Mouse (Mus musculus) kidney, embryonic 16.5 days (tissue): Measurements from ENCODE around the gene Ak4. TPM values are rescaled to one million over a fixed set of nuclear protein-coding genes. Genes with fewer than 3 reads are reported as not detected.

Experiments
- ATAC-seq: fragments of 200-750 bp; cut with Nextera tagmentation; 2 replicates; pipeline ENCODE4 v1.8.0; 2017; ENCODE audit warnings: moderate TSS enrichment; ENCODE audit not compliant: low FRiP score, low TSS enrichment
- H3K27ac ChIP-seq: fragments of 300-500 bp; sonication (generic); 2 replicates; pipeline ENCODE4 v1.5.1; 2014; ENCODE audit warnings: low read length
- H3K27me3 ChIP-seq: fragments of 300-500 bp; sonication (generic); 2 replicates; pipeline ENCODE4 v1.6.1; 2014; ENCODE audit warnings: low read length, control low read depth, mixed read lengths; ENCODE audit not compliant: insufficient read depth
- H3K36me3 ChIP-seq: fragments of 300-500 bp; sonication (generic); 2 replicates; pipeline ENCODE4 v1.6.1; 2014; ENCODE audit warnings: low read length, control low read depth, mixed read lengths; ENCODE audit not compliant: insufficient read depth
- H3K4me1 ChIP-seq: fragments of 300-500 bp; sonication (generic); 2 replicates; pipeline ENCODE4 v1.6.1; 2014; ENCODE audit warnings: low read length, control low read depth, mixed read lengths; ENCODE audit not compliant: insufficient read depth
- H3K4me2 ChIP-seq: fragments of 300-500 bp; sonication (generic); replicated peaks from 2 replicates; pipeline ENCODE4 v1.6.1; 2014; ENCODE audit warnings: low read depth, low read length
- H3K4me3 ChIP-seq: fragments of 300-500 bp; sonication (generic); 2 replicates; pipeline ENCODE4 v1.5.1; 2014; ENCODE audit warnings: mild to moderate bottlenecking, low read length
- H3K9ac ChIP-seq: fragments of 300-500 bp; sonication (generic); replicated peaks from 2 replicates; pipeline ENCODE4 v1.6.1; 2014; ENCODE audit warnings: low read length
- H3K9me3 ChIP-seq: fragments of 300-500 bp; sonication (generic); 2 replicates; pipeline ENCODE4 v1.6.1; 2016; ENCODE audit warnings: low read length, control low read depth
- WGBS: fragments of 180-500 bp; shearing (Covaris S2); extraction: QIAGEN DNeasy Blood & Tissue Kit; methylation state at CpG from one replicate; pipeline ENCODE4 v1.1.7; 2014; 5-methylcytosine and 5-hydroxymethylcytosine counted together
- polyA plus RNA-seq: library from polyadenylated mRNA; unstranded; fragments of >200 nt; fragmentation: Nextera tagmentation; extraction: Ambion mirVana; gene quantifications from 2 replicates; pipeline ENCODE4 v1.2.1, GENCODE M21; 2015

The Ak4 gene
- polyA plus RNA-seq, 1 experiment from 2014 or later = 23.8 TPM

GRCm38 (mm10) chr4:101505966-101506365, 86.9 kb downstream of the Ak4 start:
- Histone ChIP-seq H3K36me3 (no peaks in the 10 kb centered on the region), H3K9me3 (no peaks in the 10 kb centered on the region), H3K4me3 (no peak overlapping the region), H3K27ac (no peak overlapping the region), H3K27me3 (peaks cover 16% of the 10 kb centered on the region), H3K4me2 (no peak overlapping the region), H3K9ac (no peak overlapping the region), H3K4me1 (peaks cover 12% of the 10 kb centered on the region)
- WGBS = 60% methylated on average over 2 of the region's 2 CpGs
- no peak for ATAC-seq

GRCm38 (mm10) chr4:101506372-101506771, 87.3 kb downstream of the Ak4 start:
- H3K9ac ChIP-seq = no peak overlapping the region
- H3K9me3 ChIP-seq = no peaks in the 10 kb centered on the region
- H3K4me2 ChIP-seq = no peak overlapping the region
- H3K4me3 ChIP-seq = no peak overlapping the region
- ATAC-seq = no peak
- H3K36me3 ChIP-seq = no peaks in the 10 kb centered on the region
- H3K27me3 ChIP-seq = peaks cover 16% of the 10 kb centered on the region
- H3K27ac ChIP-seq = no peak overlapping the region
- H3K4me1 ChIP-seq = peaks cover 12% of the 10 kb centered on the region

GRCm38 (mm10) chr4:101507571-101508422, 88.7 kb downstream of the Ak4 start:
- Histone ChIP-seq H3K9ac (peak overlapping the region; percentile 42), H3K27ac (no peak overlapping the region), H3K4me3 (peak overlapping the region; percentile 55), H3K27me3 (peaks cover 16% of the 10 kb centered on the region), H3K36me3 (no peaks in the 10 kb centered on the region), H3K4me2 (peak overlapping the region; percentile 83), H3K4me1 (peaks cover 12% of the 10 kb centered on the region), H3K9me3 (no peaks in the 10 kb centered on the region)
- WGBS = 11% methylated on average over 24 of the region's 24 CpGs
- peak; percentile 49; the same call in 1 of the 2 replicates for ATAC-seq

- H3K4me3 ChIP-seq = peak overlapping the region; percentile 48
- ATAC-seq = no peak
- 2% methylated on average over 10 of the region's 10 CpGs for WGBS
- H3K9ac ChIP-seq = peak overlapping the region; percentile 47; the same call in 1 of the 2 replicates
- H3K4me1 ChIP-seq = peaks cover 12% of the 10 kb centered on the region
- peak overlapping the region; percentile 83 for H3K4me2 ChIP-seq
- no peak overlapping the region for H3K27ac ChIP-seq
- H3K9me3 ChIP-seq = no peaks in the 10 kb centered on the region
- H3K27me3 ChIP-seq = peaks cover 16% of the 10 kb centered on the region
- no peaks in the 10 kb centered on the region for H3K36me3 ChIP-seq
Observed at GRCm38 (mm10) chr4:101508431-101508830, 89.4 kb downstream of the Ak4 start.

- H3K4me1 ChIP-seq = peaks cover 12% of the 10 kb centered on the region
- peak overlapping the region; percentile 83 for H3K4me2 ChIP-seq
- H3K27ac ChIP-seq = no peak overlapping the region
- no peaks in the 10 kb centered on the region for H3K36me3 ChIP-seq
- 5% methylated on average over 27 of the region's 30 CpGs for WGBS
- H3K4me3 ChIP-seq = peak overlapping the region; percentile 48
- peak; percentile 75 for ATAC-seq
- peak overlapping the region; percentile 47 for H3K9ac ChIP-seq
- no peaks in the 10 kb centered on the region for H3K9me3 ChIP-seq
- H3K27me3 ChIP-seq = peaks cover 16% of the 10 kb centered on the region
Observed at GRCm38 (mm10) chr4:101508851-101509577, 89.9 kb downstream of the Ak4 start.

- H3K4me2 ChIP-seq = no peak overlapping the region
- no peaks in the 10 kb centered on the region for H3K9me3 ChIP-seq
- no peak for ATAC-seq
- peaks cover 16% of the 10 kb centered on the region for H3K27me3 ChIP-seq
- no peak overlapping the region for H3K9ac ChIP-seq
- no peak overlapping the region for H3K4me3 ChIP-seq
- H3K27ac ChIP-seq = no peak overlapping the region
- WGBS = 80% methylated on average over 8 of the region's 8 CpGs
- H3K4me1 ChIP-seq = peaks cover 12% of the 10 kb centered on the region
- H3K36me3 ChIP-seq = no peaks in the 10 kb centered on the region
Observed at GRCm38 (mm10) chr4:101510111-101510903, 91.2 kb downstream of the Ak4 start.

GRCm38 (mm10) chr4:101510904-101511210, 91.8 kb downstream of the Ak4 start:
- no peak for ATAC-seq
- no peak overlapping the region for H3K4me2 ChIP-seq

GRCm38 (mm10) chr4:101511768-101512521, 92.9 kb downstream of the Ak4 start:
- no peaks in the 10 kb centered on the region for H3K36me3 ChIP-seq
- 90% methylated on average over 5 of the region's 5 CpGs for WGBS
- no peak overlapping the region for H3K27ac ChIP-seq
- H3K4me3 ChIP-seq = no peak overlapping the region
- peaks cover 16% of the 10 kb centered on the region for H3K27me3 ChIP-seq
- no peak for ATAC-seq
- no peak overlapping the region for H3K4me2 ChIP-seq
- H3K4me1 ChIP-seq = peaks cover 12% of the 10 kb centered on the region
- no peaks in the 10 kb centered on the region for H3K9me3 ChIP-seq
- no peak overlapping the region for H3K9ac ChIP-seq

More at GRCm38 (mm10) chr4:101510904-101511210, 91.8 kb downstream of the Ak4 start:
- Histone ChIP-seq H3K36me3 (no peaks in the 10 kb centered on the region), H3K9ac (no peak overlapping the region), H3K4me3 (no peak overlapping the region), H3K27me3 (peaks cover 16% of the 10 kb centered on the region), H3K9me3 (no peaks in the 10 kb centered on the region), H3K4me1 (peaks cover 12% of the 10 kb centered on the region), H3K27ac (no peak overlapping the region)
- WGBS = 70% methylated on average over 5 of the region's 5 CpGs

- ATAC-seq = no peak
- H3K27ac ChIP-seq = no peak overlapping the region
- no peak overlapping the region for H3K4me3 ChIP-seq
- H3K36me3 ChIP-seq = no peaks in the 10 kb centered on the region
- no peak overlapping the region for H3K4me2 ChIP-seq
- 91% methylated on average over 3 of the region's 3 CpGs for WGBS
- no peaks in the 10 kb centered on the region for H3K9me3 ChIP-seq
- peaks cover 13% of the 10 kb centered on the region for H3K27me3 ChIP-seq
- H3K9ac ChIP-seq = no peak overlapping the region
- H3K4me1 ChIP-seq = peaks cover 9% of the 10 kb centered on the region
Observed at GRCm38 (mm10) chr4:101513251-101513650, 94.2 kb downstream of the Ak4 start.
